Mouse (Mus musculus) naive thymus-derived CD4-positive, alpha-beta T cell, adult 2 months (primary cell): ENCODE measurements around the gene Asz1.

ENCODE experiments used
- DNase-seq: peaks from one replicate; pipeline ENCODE4 v3.0.0-alpha.2; 2011; ENCODE audit warnings: low read depth

The Asz1 gene

GRCm38 (mm10) chr6:18108934-18109333, at the start of gene Asz1:
Asz1 (minus strand) TSS chr6:18109061.
- DNase-seq = no peak

- DNase-seq = no peak
Measured at GRCm38 (mm10) chr6:18153031-18153430, 44.2 kb upstream of the Asz1 start.

- no peak for DNase-seq
Measured at GRCm38 (mm10) chr6:18135246-18135645, 26.4 kb upstream of the Asz1 start.

GRCm38 (mm10) chr6:18128059-18128458, 19.2 kb upstream of the Asz1 start:
- DNase-seq = no peak

- no peak for DNase-seq
Measured at GRCm38 (mm10) chr6:18127206-18127983, 18.5 kb upstream of the Asz1 start.

- no peak for DNase-seq
Measured at GRCm38 (mm10) chr6:18096861-18097260, 12.0 kb downstream of the Asz1 start.

GRCm38 (mm10) chr6:18089098-18089497, 19.8 kb downstream of the Asz1 start:
- no peak for DNase-seq

- no peak for DNase-seq
Measured at GRCm38 (mm10) chr6:18087160-18087804, 21.6 kb downstream of the Asz1 start.

GRCm38 (mm10) chr6:18078615-18079014, 30.2 kb downstream of the Asz1 start:
- no peak for DNase-seq

GRCm38 (mm10) chr6:18076986-18077385, 31.9 kb downstream of the Asz1 start:
- DNase-seq = no peak

- no peak for DNase-seq
Measured at GRCm38 (mm10) chr6:18076577-18076976, 32.3 kb downstream of the Asz1 start.

- no peak for DNase-seq
Measured at GRCm38 (mm10) chr6:18057899-18058298, 51.0 kb downstream of the Asz1 start.

- no peak for DNase-seq
Measured at GRCm38 (mm10) chr6:18051702-18052101, 57.2 kb downstream of the Asz1 start.

GRCm38 (mm10) chr6:18044299-18044698, 64.6 kb downstream of the Asz1 start:
- DNase-seq = no peak

GRCm38 (mm10) chr6:18043172-18043571, 65.7 kb downstream of the Asz1 start:
- DNase-seq = no peak

- no peak for DNase-seq
Measured at GRCm38 (mm10) chr6:18032271-18032670, 76.6 kb downstream of the Asz1 start.

- no peak for DNase-seq
Measured at GRCm38 (mm10) chr6:18031509-18032010, 77.3 kb downstream of the Asz1 start.

- DNase-seq = no peak
Measured at GRCm38 (mm10) chr6:18030868-18031508, 77.9 kb downstream of the Asz1 start.

GRCm38 (mm10) chr6:18029746-18030656, 78.9 kb downstream of the Asz1 start, which contains the start of gene Wnt2:
Wnt2 (minus strand) TSS chr6:18030585.
- no peak for DNase-seq

- DNase-seq = no peak
Measured at GRCm38 (mm10) chr6:18024133-18024794, 84.6 kb downstream of the Asz1 start.

- no peak for DNase-seq
Measured at GRCm38 (mm10) chr6:18013346-18013745, 95.5 kb downstream of the Asz1 start.
